Mouse (Mus musculus): ENCODE measurements around the gene Asic2. TPM values are rescaled to one million over a fixed set of nuclear protein-coding genes. Genes with fewer than 3 reads are reported as not detected.

Asic2 gene
- polyA plus RNA-seq, 1 experiment from 2014 or later = 0.07 TPM

DNA sequence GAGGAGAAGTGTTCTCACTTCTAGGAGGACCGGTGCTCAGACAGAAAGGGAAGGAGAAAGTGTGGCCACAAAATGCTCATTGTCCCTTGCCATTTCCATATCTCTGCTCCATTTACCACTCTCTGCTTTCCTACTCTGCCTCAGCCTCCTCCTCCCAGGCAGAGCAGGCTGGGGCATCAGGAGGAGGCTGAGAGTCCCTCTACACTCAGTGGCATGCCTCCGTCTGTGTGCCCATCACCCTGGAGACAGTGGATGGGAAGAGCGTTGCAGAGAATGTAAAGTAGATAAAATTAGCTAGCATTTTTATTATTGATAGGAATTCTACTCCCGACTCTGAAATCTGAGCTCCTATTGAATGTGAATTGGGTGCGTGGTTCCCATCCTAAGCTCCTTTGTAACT lies 984.7 kb downstream of the Asic2 start:
- no peak overlapping the region for H3K4me3 ChIP-seq
- no peak for ATAC-seq (ENCODE audit: extremely low read depth, insufficient number of reproducible peaks, low FRiP score, low TSS enrichment)
- no peaks in the 10 kb centered on the region for H3K4me1 ChIP-seq
- H3K9me3 ChIP-seq = no peaks in the 10 kb centered on the region
- no peaks in the 10 kb centered on the region for H3K27me3 ChIP-seq (replicated peaks)
- WGBS = 74% methylated on average over 5 of the region's 5 CpGs
- H3K9ac ChIP-seq = no peak overlapping the region
- no peak overlapping the region for H3K27ac ChIP-seq (replicated peaks)
- H3K4me2 ChIP-seq = no peak overlapping the region
- no peaks in the 10 kb centered on the region for H3K36me3 ChIP-seq

DNA sequence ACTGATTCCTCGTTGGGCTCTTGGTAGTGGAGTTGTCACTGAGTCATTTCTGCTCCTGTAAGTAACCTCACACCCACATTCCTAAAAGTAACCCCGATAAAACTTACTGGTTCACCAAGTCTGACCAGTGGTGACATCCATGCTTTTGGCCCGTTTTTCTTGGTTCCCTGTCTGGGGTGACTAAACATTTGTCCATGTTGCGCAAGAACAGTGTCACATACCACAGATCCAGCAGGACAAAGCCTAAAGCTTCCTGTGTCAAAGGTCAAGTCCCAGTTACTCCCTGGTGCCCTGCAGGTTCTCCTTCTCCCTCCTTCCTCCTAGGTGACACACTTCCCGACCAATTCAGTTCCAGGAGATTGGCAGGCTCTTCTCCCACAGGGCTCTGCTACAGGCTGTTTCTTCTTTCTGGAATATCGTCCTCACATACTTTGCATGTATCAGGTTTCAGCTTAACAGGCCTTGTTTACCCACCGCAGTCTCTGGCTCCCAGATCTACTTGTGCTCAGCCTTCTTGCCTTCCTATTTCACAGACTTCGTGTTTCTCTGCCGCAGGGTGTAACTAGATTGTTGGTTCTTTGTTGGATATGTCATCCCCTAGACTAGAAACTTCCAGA lies 991.9 kb downstream of the Asic2 start:
- H3K27ac ChIP-seq (replicated peaks) = no peak overlapping the region
- no peaks in the 10 kb centered on the region for H3K27me3 ChIP-seq (replicated peaks)
- no peak for ATAC-seq (ENCODE audit: extremely low read depth, insufficient number of reproducible peaks, low FRiP score, low TSS enrichment)
- H3K4me3 ChIP-seq = no peak overlapping the region
- H3K4me1 ChIP-seq = no peaks in the 10 kb centered on the region
- H3K9me3 ChIP-seq = no peaks in the 10 kb centered on the region
- WGBS = 55% methylated on average over 9 of the region's 9 CpGs
- no peaks in the 10 kb centered on the region for H3K36me3 ChIP-seq
- H3K4me2 ChIP-seq = no peak overlapping the region
- H3K9ac ChIP-seq = no peak overlapping the region

DNA sequence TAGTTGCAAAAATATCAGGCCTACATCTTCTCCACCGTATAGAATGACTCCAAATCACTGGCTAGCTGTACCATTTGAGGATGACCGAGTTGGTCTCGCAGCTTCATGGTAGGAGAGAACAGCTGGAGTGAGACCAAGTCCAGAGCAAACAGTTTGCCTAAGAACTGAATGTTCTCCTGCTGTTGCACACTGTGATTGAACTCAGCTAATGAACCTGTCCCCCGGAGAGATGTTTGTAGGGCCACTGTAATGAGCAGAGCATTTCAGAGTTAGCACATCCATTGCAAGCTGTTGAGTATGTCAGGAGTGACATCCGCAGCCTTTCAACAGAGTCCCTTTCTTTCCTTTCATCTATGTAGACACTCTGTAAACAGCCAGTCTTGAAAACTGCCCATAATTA lies 993.6 kb downstream of the Asic2 start:
- Histone ChIP-seq H3K9ac (no peak overlapping the region), H3K27ac (replicated peaks) (no peak overlapping the region), H3K4me3 (no peak overlapping the region), H3K36me3 (no peaks in the 10 kb centered on the region), H3K4me2 (no peak overlapping the region), H3K27me3 (replicated peaks) (no peaks in the 10 kb centered on the region), H3K4me1 (no peaks in the 10 kb centered on the region), H3K9me3 (no peaks in the 10 kb centered on the region; the same call in 1 of the 2 replicates)
- 82% methylated on average over 5 of the region's 5 CpGs for WGBS
- ATAC-seq (ENCODE audit: extremely low read depth, insufficient number of reproducible peaks, low FRiP score, low TSS enrichment) = no peak

- ATAC-seq (ENCODE audit: extremely low read depth, insufficient number of reproducible peaks, low FRiP score, low TSS enrichment) = no peak
- no peaks in the 10 kb centered on the region for H3K4me1 ChIP-seq
- H3K27me3 ChIP-seq (replicated peaks) = no peaks in the 10 kb centered on the region
- no peak overlapping the region for H3K27ac ChIP-seq (replicated peaks)
- no peaks in the 10 kb centered on the region for H3K36me3 ChIP-seq
- H3K9me3 ChIP-seq = no peaks in the 10 kb centered on the region; the same call in 1 of the 2 replicates
- no peak overlapping the region for H3K4me3 ChIP-seq
- H3K9ac ChIP-seq = no peak overlapping the region
- no peak overlapping the region for H3K4me2 ChIP-seq
- whole genome bisulfite sequencing = 64% methylated on average over 6 of the region's 6 CpGs
Measured at GRCm38 (mm10) chr11:80973976-80974375, 994.3 kb downstream of the Asic2 start.

- ATAC-seq (ENCODE audit: extremely low read depth, insufficient number of reproducible peaks, low FRiP score, low TSS enrichment) = no peak
- 89% methylated on average over 8 of the region's 8 CpGs for WGBS
Measured at GRCm38 (mm10) chr11:80973273-80973672, 995.0 kb downstream of the Asic2 start.

DNA sequence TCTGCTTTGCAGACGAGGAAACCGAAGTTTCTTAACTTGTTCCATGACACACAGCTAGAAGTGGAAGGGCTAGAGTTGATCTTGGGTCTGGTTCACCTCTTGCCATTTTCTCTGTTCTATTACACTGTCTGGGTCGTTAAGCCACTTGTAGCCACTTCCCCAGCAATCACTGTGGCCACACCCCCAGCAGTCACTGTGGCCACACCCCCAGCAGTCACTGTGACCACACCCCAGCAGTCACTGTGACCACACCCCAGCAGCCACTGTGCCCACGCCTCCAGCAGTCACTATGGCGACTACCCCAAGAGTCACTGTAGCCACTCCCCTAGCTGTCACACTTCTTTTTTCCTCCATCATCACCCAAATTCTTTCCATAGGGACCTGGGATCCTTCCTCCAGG lies 1000.7 kb downstream of the Asic2 start:
- H3K4me1 ChIP-seq = no peaks in the 10 kb centered on the region
- WGBS = 45% methylated on average over 5 of the region's 5 CpGs
- peaks cover 10% of the 10 kb centered on the region for H3K27me3 ChIP-seq (replicated peaks)
- H3K4me3 ChIP-seq = no peak overlapping the region
- no peak overlapping the region for H3K4me2 ChIP-seq
- H3K9me3 ChIP-seq = no peaks in the 10 kb centered on the region; the same call in 1 of the 2 replicates
- H3K9ac ChIP-seq = no peak overlapping the region
- no peak for ATAC-seq (ENCODE audit: extremely low read depth, insufficient number of reproducible peaks, low FRiP score, low TSS enrichment)
- no peak overlapping the region for H3K27ac ChIP-seq (replicated peaks)
- no peaks in the 10 kb centered on the region for H3K36me3 ChIP-seq

More at GRCm38 (mm10) chr11:80973273-80973672, 995.0 kb downstream of the Asic2 start:
- no peaks in the 10 kb centered on the region; the same call in 1 of the 2 replicates for H3K9me3 ChIP-seq
- no peak overlapping the region for H3K4me3 ChIP-seq
- H3K9ac ChIP-seq = no peak overlapping the region
- no peak overlapping the region for H3K27ac ChIP-seq (replicated peaks)
- H3K4me1 ChIP-seq = no peaks in the 10 kb centered on the region
- no peak overlapping the region for H3K4me2 ChIP-seq
- no peaks in the 10 kb centered on the region for H3K27me3 ChIP-seq (replicated peaks)
- H3K36me3 ChIP-seq = no peaks in the 10 kb centered on the region

- 63% methylated on average over 3 of the region's 3 CpGs for WGBS
Measured at GRCm38 (mm10) chr11:80966040-80966439, 1002.2 kb downstream of the Asic2 start.

DNA sequence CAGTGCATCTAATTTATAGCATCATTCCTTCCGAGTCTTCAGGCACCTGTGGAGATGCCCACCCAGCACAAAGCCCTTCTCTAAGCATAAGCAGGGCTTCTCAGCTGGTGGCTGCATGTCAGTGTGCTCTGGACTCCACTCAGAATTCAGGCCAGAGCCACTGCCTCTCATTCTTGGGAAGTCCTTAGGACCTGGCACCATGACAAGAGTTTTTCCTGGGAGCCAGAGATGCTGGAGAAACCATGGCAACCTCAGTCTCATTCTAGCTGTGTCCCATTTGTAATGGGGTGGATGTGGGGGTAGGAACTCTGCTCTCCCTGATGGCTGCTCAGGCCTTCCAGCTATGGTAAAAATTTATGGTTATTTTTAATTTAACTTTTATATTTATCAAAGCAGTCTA lies 1006.9 kb downstream of the Asic2 start:
- Histone ChIP-seq H3K9ac (no peak overlapping the region), H3K4me1 (no peaks in the 10 kb centered on the region)
- 50% methylated on average over 1 of the region's 1 CpGs for WGBS

More at GRCm38 (mm10) chr11:80966040-80966439, 1002.2 kb downstream of the Asic2 start:
- Histone ChIP-seq H3K4me1 (no peaks in the 10 kb centered on the region), H3K36me3 (no peaks in the 10 kb centered on the region), H3K27ac (replicated peaks) (no peak overlapping the region), H3K4me2 (no peak overlapping the region), H3K27me3 (replicated peaks) (peaks cover 13% of the 10 kb centered on the region), H3K9me3 (no peaks in the 10 kb centered on the region; the same call in 1 of the 2 replicates), H3K9ac (no peak overlapping the region), H3K4me3 (no peak overlapping the region)
- ATAC-seq (ENCODE audit: extremely low read depth, insufficient number of reproducible peaks, low FRiP score, low TSS enrichment) = no peak

GRCm38 (mm10) chr11:80958086-80958671 lies 1010.1 kb downstream of the Asic2 start:
- Histone ChIP-seq H3K9me3 (no peaks in the 10 kb centered on the region), H3K4me1 (no peaks in the 10 kb centered on the region), H3K36me3 (no peaks in the 10 kb centered on the region), H3K4me3 (no peak overlapping the region), H3K9ac (no peak overlapping the region), H3K27ac (replicated peaks) (no peak overlapping the region), H3K4me2 (no peak overlapping the region), H3K27me3 (replicated peaks) (peaks cover 54% of the 10 kb centered on the region)
- no peak for ATAC-seq (ENCODE audit: extremely low read depth, insufficient number of reproducible peaks, low FRiP score, low TSS enrichment)
- 3% methylated on average over 16 of the region's 16 CpGs for WGBS

More for the DNA sequence above, 1006.9 kb downstream of the Asic2 start:
- no peaks in the 10 kb centered on the region for H3K36me3 ChIP-seq
- H3K4me2 ChIP-seq = no peak overlapping the region
- H3K4me3 ChIP-seq = no peak overlapping the region
- ATAC-seq (ENCODE audit: extremely low read depth, insufficient number of reproducible peaks, low FRiP score, low TSS enrichment) = no peak
- no peak overlapping the region for H3K27ac ChIP-seq (replicated peaks)
- peaks cover 55% of the 10 kb centered on the region for H3K27me3 ChIP-seq (replicated peaks)
- no peaks in the 10 kb centered on the region for H3K9me3 ChIP-seq

- Histone ChIP-seq H3K27me3 (replicated peaks) (peaks cover 49% of the 10 kb centered on the region), H3K4me1 (no peaks in the 10 kb centered on the region), H3K27ac (replicated peaks) (no peak overlapping the region), H3K4me2 (no peak overlapping the region), H3K36me3 (no peaks in the 10 kb centered on the region), H3K4me3 (no peak overlapping the region), H3K9me3 (no peaks in the 10 kb centered on the region), H3K9ac (no peak overlapping the region)
- WGBS = 56% methylated on average over 6 of the region's 6 CpGs
- no peak for ATAC-seq (ENCODE audit: extremely low read depth, insufficient number of reproducible peaks, low FRiP score, low TSS enrichment)
Measured at GRCm38 (mm10) chr11:80955915-80956314, 1012.3 kb downstream of the Asic2 start.

DNA sequence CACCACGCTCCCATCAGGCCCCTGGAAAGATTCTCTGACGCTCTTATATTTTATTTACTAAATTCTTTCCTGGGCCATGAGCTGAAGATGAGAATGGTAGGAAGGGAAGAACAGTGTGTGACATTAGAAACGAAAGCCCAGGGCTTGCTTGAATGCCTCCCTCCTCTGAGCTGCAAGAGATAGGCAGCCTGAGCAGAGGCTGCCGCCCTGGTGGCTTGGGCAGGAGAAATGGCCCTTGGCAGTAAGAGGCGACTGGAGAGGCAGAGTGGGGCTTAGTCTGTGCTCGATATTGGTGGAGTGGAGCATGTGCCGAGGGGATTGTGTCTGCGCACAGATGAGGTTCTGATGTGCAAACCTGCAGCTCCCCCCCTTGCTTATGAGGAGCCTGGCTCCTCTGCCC lies 1014.1 kb downstream of the Asic2 start:
- no peak overlapping the region for H3K4me2 ChIP-seq
- 71% methylated on average over 8 of the region's 8 CpGs for WGBS
- H3K4me3 ChIP-seq = no peak overlapping the region
- no peak overlapping the region for H3K27ac ChIP-seq (replicated peaks)
- peaks cover 36% of the 10 kb centered on the region for H3K27me3 ChIP-seq (replicated peaks)
- H3K9me3 ChIP-seq = no peaks in the 10 kb centered on the region
- H3K36me3 ChIP-seq = no peaks in the 10 kb centered on the region
- no peak overlapping the region for H3K9ac ChIP-seq
- no peak for ATAC-seq (ENCODE audit: extremely low read depth, insufficient number of reproducible peaks, low FRiP score, low TSS enrichment)
- no peaks in the 10 kb centered on the region for H3K4me1 ChIP-seq

Measured in heart, embryonic 13.5 days (tissue).